Mouse (Mus musculus) stomach, postnatal 0 days (tissue): Measurements from ENCODE around the gene Hoxa13.

Source experiments
- CTCF ChIP-seq: IDR thresholded peaks from 2 replicates; pipeline ENCODE4 v1.5.1; 2016; ENCODE audit warnings: antibody characterized with exemption, low read depth, mild to moderate bottlenecking, moderate library complexity
- EP300 ChIP-seq: optimal IDR thresholded peaks from 2 replicates; pipeline ENCODE3; 2016; ENCODE audit warnings: antibody characterized with exemption

GRCm38 (mm10) chr6:52309766-52310165 is 49.1 kb upstream of the Hoxa13 start:
- no peak for TF ChIP-seq CTCF
- no peak for TF ChIP-seq EP300
